Comparison of ENCODE assay signal across 8 mouse cellular contexts in the genomic region with DNA sequence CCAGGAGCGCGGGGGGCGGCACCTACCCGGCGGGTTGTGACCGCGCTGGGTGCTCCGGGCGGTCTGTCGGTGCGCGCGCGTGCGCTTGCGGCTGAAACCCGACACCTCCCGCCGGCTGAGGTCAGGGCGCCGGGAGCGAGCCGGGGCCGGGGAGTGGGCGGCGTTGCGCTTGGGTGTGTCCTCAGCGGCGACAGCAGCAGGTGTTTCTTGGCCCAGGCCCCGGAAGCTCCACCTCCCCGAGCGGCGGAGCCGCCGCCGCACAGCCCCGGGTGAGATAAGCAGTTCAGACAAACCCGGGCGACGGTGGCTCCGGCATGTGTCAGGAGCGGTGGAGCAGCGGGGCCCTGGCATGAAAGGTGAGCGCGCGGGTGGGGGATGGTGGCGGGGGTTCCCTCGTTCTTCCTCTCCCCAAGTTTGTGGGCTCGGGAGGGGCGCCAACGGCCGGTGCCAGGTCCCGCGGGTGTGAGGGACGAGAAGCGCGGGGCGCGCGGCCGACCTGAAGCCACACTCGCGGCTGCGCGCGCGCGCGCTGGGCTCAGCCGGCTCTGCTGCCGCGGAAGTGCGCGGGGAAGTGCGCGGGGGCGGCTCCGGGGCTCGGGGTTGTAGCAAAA. TPM values are rescaled to one million over a fixed set of nuclear protein-coding genes. Genes with fewer than 3 reads are reported as not detected.
A peak's percentile ranks its signal among the peaks of the same experiment; 100 is the strongest.
DNase-seq lines count a peak whose midpoint lies in the region; ATAC-seq lines count a peak whose summit lies in the region.

No protein-coding gene starts in this region.

- H3K9ac ChIP-seq in midbrain, embryonic 16.5 days (ENCODE audit: low read depth, low read length): peak overlapping the region; percentile 85

- peak overlapping the region; percentile 98 for H3K4me2 ChIP-seq in midbrain, embryonic 16.5 days (ENCODE audit: low read length)

- peaks cover 81% of the 10 kb centered on the region for H3K4me1 ChIP-seq in midbrain, embryonic 16.5 days (ENCODE audit: control insufficient read depth, insufficient read depth, low read length)

- intact Hi-C loops in gastrocnemius, postnatal 14 days (cut with DNase I; ENCODE audit: low total_unique reads): loop anchor here (5.0 kb wide), 1 partner anchor 130 kb away; no protein-coding TSS in a partner anchor

- H3K27ac ChIP-seq in midbrain, embryonic 16.5 days (ENCODE audit: low read length): peak overlapping the region; percentile 98

- no peaks in the 10 kb centered on the region for H3K9me3 ChIP-seq in midbrain, embryonic 16.5 days (replicated peaks; ENCODE audit: control insufficient read depth, low read length, poor library complexity, severe bottlenecking)

- peak overlapping the region; percentile 70 for H3K4me3 ChIP-seq in midbrain, embryonic 16.5 days (ENCODE audit: low read depth, low read length)

- no peaks in the 10 kb centered on the region for H3K27me3 ChIP-seq in midbrain, embryonic 16.5 days (ENCODE audit: control insufficient read depth, insufficient read depth, low read depth, low read length)

- peak; percentile 82 for DNase-seq in cerebellum, adult 11 months
- DNase-seq in cerebellum, postnatal 10 days: peak; percentile 88 to 90
- peak; percentile 85 for DNase-seq in gastrocnemius, postnatal 14 days
- DNase-seq in liver: peak; percentile 96
- DNase-seq in spleen, postnatal 14 days (ENCODE audit: low spot score in 2 of 2): peak; percentile 80

- ATAC-seq in cerebellum, adult (ENCODE audit: insufficient number of reproducible peaks, low FRiP score, low TSS enrichment): no peak
- peak; percentile 54 for ATAC-seq in inflammation-experienced regulatory T-cells, adult 6 months
- ATAC-seq in midbrain, embryonic 16.5 days: no peak

- H3K36me3 ChIP-seq in midbrain, embryonic 16.5 days (ENCODE audit: control insufficient read depth, insufficient read depth, low read length): no peaks in the 10 kb centered on the region

- WGBS in midbrain, embryonic 16.5 days: under 1% methylated on average over 57 of the region's 79 CpGs

RNA-seq across cellular contexts. Expression of gene Gins2, which starts 51.8 kb away (rescaled TPM):
- total RNA-seq in gastrocnemius, postnatal 14 days (2021): 1 to 10 TPM; 2.9 to 3.6 TPM
- polyA plus RNA-seq in inflammation-experienced regulatory T-cells, adult 6 months (2017; shearing (Covaris generic)): 10 to 100 TPM in 2 of 3 experiments, 1 to 10 TPM in 1; 9.6 to 54.3 (median 13.6) TPM
- 10.7 and 13.3 TPM in 2 replicates for polyA plus RNA-seq in midbrain, embryonic 16.5 days (2015; fragmentation: Nextera tagmentation; extraction: Ambion mirVana)
